Mouse (Mus musculus) hindbrain, postnatal 0 days (tissue): ENCODE measurements around the gene Slc7a11. TPM values are rescaled to one million over a fixed set of nuclear protein-coding genes. Genes with fewer than 3 reads are reported as not detected.

Experiments
- ATAC-seq: fragments of 200-750 bp; cut with Nextera tagmentation; 2 replicates; pipeline ENCODE4 v1.8.0; 2017; ENCODE audit warnings: mild to moderate bottlenecking, moderate TSS enrichment, moderate library complexity
- DNase-seq: peaks from one replicate; pipeline ENCODE4 v3.0.0-alpha.2; 2015; ENCODE audit warnings: low spot score
- H3K27ac ChIP-seq: fragments of 300-500 bp; sonication (generic); 2 replicates; pipeline ENCODE4 v1.5.1; 2014; ENCODE audit warnings: mild to moderate bottlenecking
- H3K27me3 ChIP-seq: fragments of 300-500 bp; sonication (generic); 2 replicates; pipeline ENCODE4 v1.6.1; 2014; ENCODE audit warnings: low read length, mixed read lengths; ENCODE audit not compliant: insufficient read depth
- H3K36me3 ChIP-seq: fragments of 300-500 bp; sonication (generic); 2 replicates; pipeline ENCODE4 v1.6.1; 2014; ENCODE audit warnings: low read length, mixed read lengths; ENCODE audit not compliant: insufficient read depth
- H3K4me1 ChIP-seq: fragments of 300-500 bp; sonication (generic); 2 replicates; pipeline ENCODE4 v1.6.1; 2014; ENCODE audit warnings: antibody characterized with exemption, low read length, mixed read lengths; ENCODE audit not compliant: insufficient read depth
- H3K4me2 ChIP-seq: fragments of 300-500 bp; sonication (generic); 2 replicates; pipeline ENCODE4 v1.6.1; 2014; ENCODE audit warnings: low read depth, mild to moderate bottlenecking, low read length, moderate library complexity, mixed read lengths
- H3K4me3 ChIP-seq: fragments of 300-500 bp; sonication (generic); 2 replicates; pipeline ENCODE4 v1.5.1; 2014; ENCODE audit warnings: low read length
- H3K9ac ChIP-seq: fragments of 300-500 bp; sonication (generic); replicated peaks from 2 replicates; pipeline ENCODE4 v1.6.1; 2014; ENCODE audit warnings: mild to moderate bottlenecking, low read length, moderate library complexity, mixed read lengths
- H3K9me3 ChIP-seq: fragments of 300-500 bp; sonication (generic); 2 replicates; pipeline ENCODE4 v1.6.1; 2016; ENCODE audit warnings: low read length, mixed read lengths
- CTCF ChIP-seq: IDR thresholded peaks from 2 replicates; pipeline ENCODE4 v1.5.1; 2016; ENCODE audit warnings: antibody characterized with exemption, control low read depth, low read depth
- WGBS: fragments of 180-500 bp; shearing (Covaris S2); extraction: QIAGEN DNeasy Blood & Tissue Kit; methylation state at CpG from one replicate; pipeline ENCODE4 v1.1.7; 2014; 5-methylcytosine and 5-hydroxymethylcytosine counted together
- polyA plus RNA-seq: library from polyadenylated mRNA; unstranded; fragments of >200 nt; fragmentation: Nextera tagmentation; extraction: Ambion mirVana; gene quantifications from 2 replicates; pipeline ENCODE4 v1.2.1, GENCODE M21; 2015
- total RNA-seq: library from RNA; depleted of rRNA; stranded (reverse); fragments of >200 nt; gene quantifications from 2 replicates; pipeline ENCODE4 v1.2.3, GENCODE M21; 2014

Gene Slc7a11
- total and polyA plus RNA-seq, 2 experiments from 2014 or later: 4.8 to 18.0 TPM

DNA sequence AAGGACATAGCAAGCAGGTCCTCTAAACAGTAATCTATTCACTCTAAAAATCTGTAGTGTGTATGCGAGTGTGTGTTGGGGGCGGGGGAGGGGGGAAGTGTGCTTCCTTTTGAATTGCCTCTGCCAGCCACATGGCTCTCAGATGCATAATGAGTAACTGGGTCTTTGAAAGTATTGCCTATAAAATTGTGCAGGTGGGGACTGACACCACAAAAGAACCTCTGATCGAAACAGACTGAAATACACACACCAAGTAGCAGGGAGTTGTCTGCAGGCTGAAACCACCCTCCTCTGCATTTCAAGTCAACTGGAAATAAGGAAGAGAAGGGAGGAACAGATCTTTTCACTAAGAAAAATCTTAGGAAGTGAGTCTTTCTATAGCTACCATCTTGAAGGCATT lies 76.2 kb downstream of the Slc7a11 start:
- 57% methylated on average over 3 of the region's 3 CpGs for WGBS
- no peak for DNase-seq

DNA sequence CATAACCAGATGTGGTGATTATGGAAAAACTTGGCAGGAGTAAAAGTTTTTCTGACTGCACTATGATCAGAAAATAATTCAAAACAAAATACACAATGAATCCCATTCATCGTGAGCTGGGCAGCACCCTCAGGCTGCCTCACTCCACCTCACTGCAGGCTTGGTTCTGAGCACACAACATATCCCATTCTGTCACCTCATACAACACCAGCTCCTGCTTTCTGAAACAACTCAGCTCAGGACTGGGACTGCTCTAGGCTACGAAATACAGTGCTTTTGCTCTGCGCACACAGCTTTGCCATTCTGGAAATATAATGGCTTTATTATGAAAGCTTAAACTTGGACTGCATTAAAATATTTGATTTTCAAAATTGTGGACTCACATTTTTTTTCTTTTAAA lies 79.8 kb downstream of the Slc7a11 start:
- ATAC-seq: no peak
- DNase-seq: no peak
- Histone ChIP-seq H3K9me3 (no peaks in the 10 kb centered on the region), H3K4me2 (no peak overlapping the region), H3K4me3 (no peak overlapping the region), H3K4me1 (no peaks in the 10 kb centered on the region), H3K27ac (no peak overlapping the region), H3K36me3 (no peaks in the 10 kb centered on the region), H3K9ac (no peak overlapping the region), H3K27me3 (no peaks in the 10 kb centered on the region)
- no peak for TF ChIP-seq CTCF
- 77% methylated on average over 3 of the region's 3 CpGs for WGBS

More for the DNA sequence above, 76.2 kb downstream of the Slc7a11 start:
- H3K27me3 ChIP-seq: no peaks in the 10 kb centered on the region
- H3K27ac ChIP-seq: no peak overlapping the region
- H3K9ac ChIP-seq: no peak overlapping the region
- no peak for TF ChIP-seq CTCF
- no peaks in the 10 kb centered on the region for H3K9me3 ChIP-seq
- H3K4me3 ChIP-seq: no peak overlapping the region
- no peak for ATAC-seq
- H3K4me1 ChIP-seq: no peaks in the 10 kb centered on the region
- H3K4me2 ChIP-seq: no peak overlapping the region
- no peaks in the 10 kb centered on the region for H3K36me3 ChIP-seq

DNA sequence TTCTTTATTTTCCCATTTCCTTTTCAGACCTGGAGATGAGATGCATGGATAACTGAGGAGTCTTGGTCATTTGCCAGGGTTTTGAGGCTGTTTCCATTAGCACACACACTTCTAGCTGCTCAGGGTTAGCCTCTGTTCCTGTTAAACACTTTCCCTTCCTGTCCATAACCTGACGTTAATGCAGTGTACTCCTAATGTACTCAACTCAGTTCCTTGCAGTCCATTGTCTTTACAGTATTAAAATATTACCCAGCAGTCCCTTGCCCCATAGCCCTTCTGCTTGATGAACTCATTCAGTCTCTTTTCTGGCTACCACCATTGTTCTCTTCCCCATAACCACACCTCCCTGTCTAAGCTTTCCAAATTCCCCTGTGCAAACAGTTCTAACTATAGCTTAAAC lies 96.3 kb downstream of the Slc7a11 start:
- ATAC-seq (no peak), DNase-seq (no peak)
- Histone ChIP-seq H3K36me3 (no peaks in the 10 kb centered on the region), H3K4me2 (no peak overlapping the region), H3K9me3 (no peaks in the 10 kb centered on the region), H3K27me3 (no peaks in the 10 kb centered on the region), H3K4me3 (no peak overlapping the region), H3K27ac (no peak overlapping the region), H3K4me1 (no peaks in the 10 kb centered on the region), H3K9ac (no peak overlapping the region)
- TF ChIP-seq CTCF: no peak
- WGBS: 49% methylated on average over 1 of the region's 1 CpGs

DNA sequence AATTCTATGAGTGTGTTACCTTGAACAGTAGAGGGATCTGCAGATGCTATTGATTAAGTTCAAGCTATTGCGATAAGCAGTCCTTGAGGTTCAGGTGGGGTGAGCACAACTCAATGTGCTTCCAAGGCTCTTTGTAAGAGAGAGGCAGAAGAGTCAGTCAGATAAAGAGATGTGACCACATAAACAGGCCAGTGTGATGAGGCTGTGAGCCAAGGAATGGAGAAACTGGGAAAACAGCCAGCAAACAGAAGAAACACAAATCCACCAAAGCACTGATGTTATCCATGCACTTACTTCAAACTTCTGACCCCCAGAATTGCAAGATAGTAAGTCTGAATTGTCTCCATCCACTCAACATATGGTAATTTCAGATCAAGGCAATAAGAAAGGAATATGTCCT lies 99.0 kb downstream of the Slc7a11 start:
- DNase-seq (peak; percentile 16), ATAC-seq (no peak)
- Histone ChIP-seq H3K9ac (no peak overlapping the region), H3K9me3 (no peaks in the 10 kb centered on the region), H3K4me2 (no peak overlapping the region), H3K4me1 (no peaks in the 10 kb centered on the region), H3K27me3 (no peaks in the 10 kb centered on the region), H3K36me3 (no peaks in the 10 kb centered on the region), H3K27ac (no peak overlapping the region), H3K4me3 (no peak overlapping the region)
- TF ChIP-seq CTCF: no peak
- WGBS: 87% methylated on average over 1 of the region's 1 CpGs

DNA sequence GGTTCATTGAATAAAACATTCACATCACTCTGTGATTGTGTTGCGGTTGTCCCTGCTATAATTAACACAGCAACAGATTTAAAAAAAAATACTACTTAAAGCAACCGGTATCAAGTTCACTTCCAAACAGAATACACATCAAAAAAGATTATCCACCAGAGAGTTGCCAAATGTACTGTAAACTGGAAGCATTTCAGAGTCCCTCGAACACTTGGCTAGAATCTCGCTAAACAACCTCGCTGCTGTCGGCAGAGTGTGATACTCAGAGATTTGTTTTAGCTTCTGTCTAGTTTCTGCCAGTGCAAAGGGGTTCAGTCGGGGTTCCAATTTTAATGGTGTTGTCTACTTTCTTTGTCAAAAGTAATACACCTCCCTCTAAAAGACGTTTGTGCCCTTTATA lies 118.9 kb downstream of the Slc7a11 start:
- Histone ChIP-seq H3K27me3 (no peaks in the 10 kb centered on the region), H3K4me2 (no peak overlapping the region), H3K9me3 (no peaks in the 10 kb centered on the region), H3K27ac (no peak overlapping the region), H3K4me1 (no peaks in the 10 kb centered on the region), H3K4me3 (no peak overlapping the region), H3K9ac (no peak overlapping the region), H3K36me3 (no peaks in the 10 kb centered on the region)
- DNase-seq (no peak), ATAC-seq (no peak)
- 52% methylated on average over 8 of the region's 8 CpGs for WGBS
- TF ChIP-seq CTCF: no peak

DNA sequence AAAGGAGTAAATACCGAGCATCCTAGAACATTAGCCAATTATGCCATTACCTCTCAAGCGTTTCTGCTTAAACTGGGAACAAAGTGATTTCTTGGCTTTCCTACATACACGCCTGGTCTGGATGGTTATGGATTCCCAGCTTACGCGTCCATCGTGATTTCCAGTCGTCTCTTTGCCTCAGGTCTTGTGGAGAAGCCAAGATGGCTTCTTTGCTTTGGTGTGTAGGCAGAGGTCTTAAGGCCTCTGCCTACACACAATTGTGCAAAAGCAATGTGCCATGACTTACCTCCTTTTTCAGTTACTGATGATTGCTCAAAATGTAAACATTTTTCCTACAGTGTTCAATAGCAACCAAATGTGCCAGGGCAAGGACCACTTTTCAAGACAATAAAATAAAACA lies 119.5 kb downstream of the Slc7a11 start:
- ATAC-seq (no peak), DNase-seq (no peak)
- Histone ChIP-seq H3K4me2 (no peak overlapping the region), H3K4me3 (no peak overlapping the region), H3K36me3 (no peaks in the 10 kb centered on the region), H3K4me1 (no peaks in the 10 kb centered on the region), H3K27ac (no peak overlapping the region), H3K27me3 (no peaks in the 10 kb centered on the region), H3K9me3 (no peaks in the 10 kb centered on the region), H3K9ac (no peak overlapping the region)
- no peak for TF ChIP-seq CTCF
- WGBS: 80% methylated on average over 7 of the region's 7 CpGs

DNA sequence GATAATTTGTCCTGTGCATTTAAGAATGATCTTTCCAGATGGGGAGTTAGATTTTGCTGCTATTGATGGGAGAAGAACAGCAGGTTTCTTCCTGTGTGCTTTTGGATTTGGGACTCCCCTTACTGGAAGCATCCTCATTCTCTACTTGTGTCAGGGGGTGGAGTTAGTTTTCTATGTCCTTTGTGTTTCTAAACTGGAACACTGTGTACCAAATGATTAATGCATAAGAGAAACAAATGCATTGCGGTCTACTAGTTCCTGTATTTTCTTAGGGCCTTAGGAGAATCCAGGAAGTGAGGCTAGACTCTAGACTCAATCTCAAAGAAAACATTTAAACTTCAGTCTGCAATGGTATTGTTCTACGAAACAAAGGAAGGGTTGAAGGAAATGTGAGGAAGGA lies 122.6 kb downstream of the Slc7a11 start:
- no peaks in the 10 kb centered on the region for H3K27me3 ChIP-seq
- H3K4me1 ChIP-seq: no peaks in the 10 kb centered on the region
- no peaks in the 10 kb centered on the region for H3K9me3 ChIP-seq
- H3K27ac ChIP-seq: no peak overlapping the region
- no peak overlapping the region for H3K4me2 ChIP-seq
- no peak overlapping the region for H3K4me3 ChIP-seq
- 81% methylated on average over 2 of the region's 2 CpGs for WGBS
- no peak for ATAC-seq
- no peak overlapping the region for H3K9ac ChIP-seq
- DNase-seq: no peak
- no peaks in the 10 kb centered on the region for H3K36me3 ChIP-seq
- no peak for TF ChIP-seq CTCF
